Mouse (Mus musculus): Measurements from ENCODE around the gene Csmd2.

DNA sequence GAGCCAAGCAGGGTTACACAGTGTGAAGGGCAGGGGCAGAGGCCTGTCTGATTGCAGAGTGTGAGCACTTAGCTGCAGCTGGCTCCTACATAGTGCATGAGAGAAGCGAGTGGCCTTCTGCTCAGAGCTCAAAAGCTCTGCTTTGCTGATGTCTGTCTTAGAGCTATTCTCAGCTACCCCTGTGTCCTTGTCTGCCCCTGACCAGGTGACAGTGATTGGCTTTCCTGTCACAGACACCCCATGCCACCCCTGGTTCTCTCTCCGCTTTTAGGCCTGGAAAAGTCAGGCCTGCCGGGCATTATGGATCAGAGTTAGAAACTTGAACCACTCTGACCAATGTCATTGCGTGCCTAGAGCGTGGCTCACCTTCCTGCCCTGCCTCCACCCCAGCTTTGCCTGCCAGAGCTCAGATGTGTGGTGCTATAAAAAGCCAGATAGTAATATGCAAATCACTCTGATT, 99.5 kb downstream of the Csmd2 start:
- TF ChIP-seq POLR2A (IDR thresholded peaks at IDR 0.05; ENCODE audit: borderline replicate concordance, low read depth, low read length), result no peak
- TF ChIP-seq CTCF (IDR thresholded peaks at IDR 0.05; ENCODE audit: low read depth, low read length), result no peak

Measured in bone marrow macrophage, adult 2 months (primary cell).